Mouse (Mus musculus) liver, embryonic 16.5 days (tissue): ENCODE results near the gene Chchd1. TPM values are rescaled to one million over a fixed set of nuclear protein-coding genes. Genes with fewer than 3 reads are reported as not detected.

ENCODE experiments used
- ATAC-seq: fragments of 200-750 bp; cut with Nextera tagmentation; 2 replicates; pipeline ENCODE4 v1.8.0; 2017; ENCODE audit warnings: low read depth, mild to moderate bottlenecking, moderate number of reproducible peaks, moderate library complexity
- H3K27ac ChIP-seq: fragments of 300-500 bp; sonication (generic); 2 replicates; pipeline ENCODE4 v1.5.1; 2014; ENCODE audit warnings: mild to moderate bottlenecking, low read length
- H3K27me3 ChIP-seq: fragments of 300-500 bp; sonication (generic); 2 replicates; pipeline ENCODE4 v1.6.1; 2014; ENCODE audit warnings: low read depth, low read length, mixed read lengths; ENCODE audit not compliant: control insufficient read depth, insufficient read depth
- H3K36me3 ChIP-seq: fragments of 300-500 bp; sonication (generic); 2 replicates; pipeline ENCODE4 v1.6.1; 2014; ENCODE audit warnings: mild to moderate bottlenecking; ENCODE audit not compliant: control insufficient read depth, insufficient read depth
- H3K4me1 ChIP-seq: fragments of 300-500 bp; sonication (generic); 2 replicates; pipeline ENCODE4 v1.6.1; 2014; ENCODE audit warnings: low read depth, low read length, mixed read lengths; ENCODE audit not compliant: control insufficient read depth
- H3K4me2 ChIP-seq: fragments of 300-500 bp; sonication (generic); 2 replicates; pipeline ENCODE4 v1.6.1; 2014; ENCODE audit warnings: low read depth, low read length, mixed read lengths
- H3K4me3 ChIP-seq: fragments of 300-500 bp; sonication (generic); 2 replicates; pipeline ENCODE4 v1.5.1; 2014; ENCODE audit warnings: low read depth, mild to moderate bottlenecking, low read length
- H3K9ac ChIP-seq: fragments of 300-500 bp; sonication (generic); 2 replicates; pipeline ENCODE4 v1.6.1; 2014; ENCODE audit warnings: low read depth, low read length
- H3K9me3 ChIP-seq: fragments of 300-500 bp; sonication (generic); replicated peaks from 2 replicates; pipeline ENCODE4 v1.6.1; 2016; ENCODE audit warnings: low read length; ENCODE audit not compliant: control insufficient read depth
- WGBS: fragments of 180-500 bp; shearing (Covaris S2); extraction: QIAGEN DNeasy Blood & Tissue Kit; methylation state at CpG from one replicate; pipeline ENCODE4 v1.1.7; 2014; ENCODE audit not compliant: insufficient replicate concordance; 5-methylcytosine and 5-hydroxymethylcytosine counted together
- polyA plus RNA-seq: library from polyadenylated mRNA; unstranded; fragments of >200 nt; fragmentation: Nextera tagmentation; extraction: Ambion mirVana; gene quantifications from 2 replicates; pipeline ENCODE4 v1.2.1, GENCODE M21; 2015

Chchd1 gene
- polyA plus RNA-seq, 1 experiment from 2014 or later = 80.3 TPM

DNA sequence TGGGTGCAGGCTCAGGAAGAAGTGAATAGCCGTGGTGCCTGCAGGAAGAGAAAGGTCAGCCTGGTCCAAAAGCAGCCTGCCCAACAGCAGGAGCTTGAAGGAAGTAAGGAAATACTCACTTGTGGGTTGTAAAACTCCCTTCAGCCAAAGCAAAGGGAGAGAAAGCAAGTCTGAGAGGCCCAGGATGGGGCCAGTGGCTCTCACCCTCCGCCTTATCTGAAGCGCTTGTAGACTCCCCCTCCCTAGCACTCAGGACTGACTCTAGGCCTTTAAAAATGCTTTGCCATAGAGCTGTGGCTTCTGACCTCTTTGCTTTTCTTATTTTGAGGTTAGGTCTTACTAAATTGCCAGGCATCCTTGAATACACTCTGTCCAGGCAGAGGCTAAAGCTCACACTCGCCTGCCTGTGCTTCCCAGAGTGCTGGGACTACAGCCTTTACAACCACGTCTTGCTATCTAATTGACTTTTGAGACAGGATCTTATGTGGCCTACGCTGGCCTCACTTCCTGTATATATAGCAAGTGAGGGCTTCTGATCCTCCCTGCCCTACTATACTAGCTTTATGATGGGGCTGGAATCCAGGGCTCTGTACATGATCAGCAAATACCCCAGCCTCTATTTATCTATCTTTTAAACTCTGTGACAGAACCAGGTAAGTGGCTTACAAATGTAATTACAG, 23.0 kb downstream of the Chchd1 start:
- Histone ChIP-seq H3K4me2 (peak overlapping the region; percentile 22), H3K27ac (peak overlapping the region; percentile 11), H3K36me3 (peaks cover 67% of the 10 kb centered on the region), H3K4me1 (peaks cover 13% of the 10 kb centered on the region), H3K4me3 (no peak overlapping the region), H3K27me3 (no peaks in the 10 kb centered on the region), H3K9ac (peak overlapping the region; percentile 38; the same call in 1 of the 2 replicates), H3K9me3 (no peaks in the 10 kb centered on the region)
- WGBS = 33% methylated on average over 6 of the region's 6 CpGs
- ATAC-seq = peak; percentile 56

DNA sequence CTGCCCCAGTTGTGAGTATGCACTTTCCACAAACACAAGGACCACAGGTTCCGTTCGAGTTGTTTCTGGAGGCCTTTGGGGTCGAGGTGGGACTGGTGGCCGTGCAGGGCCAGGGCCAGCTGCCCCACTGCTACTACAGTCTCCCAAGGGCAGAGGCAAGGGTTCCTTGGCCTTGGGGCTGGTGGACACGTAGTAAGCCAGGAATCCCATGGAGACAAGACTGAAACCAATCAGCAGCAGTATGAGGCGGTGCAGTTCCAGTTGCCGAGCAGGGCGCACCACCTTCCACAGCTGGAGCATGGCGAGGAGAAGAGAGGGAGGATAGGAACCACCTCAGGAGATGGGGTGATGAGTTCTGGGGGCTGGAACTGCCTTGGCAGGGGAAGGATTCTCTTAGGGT, 27.1 kb downstream of the Chchd1 start:
- Histone ChIP-seq H3K9me3 (no peaks in the 10 kb centered on the region), H3K36me3 (peaks cover 38% of the 10 kb centered on the region), H3K4me2 (no peak overlapping the region), H3K27ac (no peak overlapping the region), H3K27me3 (no peaks in the 10 kb centered on the region), H3K4me3 (no peak overlapping the region), H3K9ac (no peak overlapping the region), H3K4me1 (peaks cover 30% of the 10 kb centered on the region)
- WGBS = 88% methylated on average over 9 of the region's 9 CpGs
- no peak for ATAC-seq

DNA sequence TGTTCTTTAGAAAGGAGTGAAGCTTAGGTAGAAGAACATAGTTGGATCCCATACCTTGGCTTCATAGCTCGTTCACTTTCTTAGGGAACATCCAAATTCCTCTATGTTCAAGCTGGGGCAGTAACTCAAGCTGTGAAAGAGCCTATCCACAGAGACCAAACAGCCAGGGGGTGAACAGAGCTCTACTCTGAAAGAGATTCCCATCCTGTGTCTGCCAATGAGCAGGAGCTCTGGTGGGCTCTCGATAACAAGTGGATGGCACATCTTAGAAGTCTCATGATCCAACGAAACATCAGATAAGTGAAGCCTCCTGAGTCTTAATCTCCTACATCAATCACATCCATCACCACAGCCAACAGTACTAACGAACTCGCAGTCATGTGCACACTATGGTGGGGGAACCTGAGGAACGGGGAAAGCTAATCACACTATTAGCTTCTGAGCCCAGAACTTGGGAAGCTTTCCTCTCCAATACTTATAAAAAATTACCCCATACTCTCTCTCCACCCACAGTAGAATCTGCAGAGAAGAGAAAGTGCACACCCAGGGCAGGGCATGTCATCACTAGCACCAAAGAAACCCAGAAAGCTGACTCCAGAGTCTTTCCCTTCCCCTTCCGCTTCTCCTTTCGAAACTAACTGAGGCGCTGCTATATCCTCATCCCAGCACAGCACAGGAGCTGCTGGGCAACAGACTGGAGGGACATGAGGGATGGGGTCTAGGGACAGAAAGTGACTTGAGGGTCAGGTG, 28.2 kb downstream of the Chchd1 start:
- peaks cover 22% of the 10 kb centered on the region for H3K4me1 ChIP-seq
- H3K9me3 ChIP-seq = no peaks in the 10 kb centered on the region
- no peak overlapping the region for H3K9ac ChIP-seq
- peaks cover 33% of the 10 kb centered on the region for H3K36me3 ChIP-seq
- H3K27me3 ChIP-seq = no peaks in the 10 kb centered on the region
- H3K4me2 ChIP-seq = no peak overlapping the region
- no peak overlapping the region for H3K4me3 ChIP-seq
- no peak for ATAC-seq
- 75% methylated on average over 9 of the region's 9 CpGs for WGBS
- no peak overlapping the region for H3K27ac ChIP-seq

DNA sequence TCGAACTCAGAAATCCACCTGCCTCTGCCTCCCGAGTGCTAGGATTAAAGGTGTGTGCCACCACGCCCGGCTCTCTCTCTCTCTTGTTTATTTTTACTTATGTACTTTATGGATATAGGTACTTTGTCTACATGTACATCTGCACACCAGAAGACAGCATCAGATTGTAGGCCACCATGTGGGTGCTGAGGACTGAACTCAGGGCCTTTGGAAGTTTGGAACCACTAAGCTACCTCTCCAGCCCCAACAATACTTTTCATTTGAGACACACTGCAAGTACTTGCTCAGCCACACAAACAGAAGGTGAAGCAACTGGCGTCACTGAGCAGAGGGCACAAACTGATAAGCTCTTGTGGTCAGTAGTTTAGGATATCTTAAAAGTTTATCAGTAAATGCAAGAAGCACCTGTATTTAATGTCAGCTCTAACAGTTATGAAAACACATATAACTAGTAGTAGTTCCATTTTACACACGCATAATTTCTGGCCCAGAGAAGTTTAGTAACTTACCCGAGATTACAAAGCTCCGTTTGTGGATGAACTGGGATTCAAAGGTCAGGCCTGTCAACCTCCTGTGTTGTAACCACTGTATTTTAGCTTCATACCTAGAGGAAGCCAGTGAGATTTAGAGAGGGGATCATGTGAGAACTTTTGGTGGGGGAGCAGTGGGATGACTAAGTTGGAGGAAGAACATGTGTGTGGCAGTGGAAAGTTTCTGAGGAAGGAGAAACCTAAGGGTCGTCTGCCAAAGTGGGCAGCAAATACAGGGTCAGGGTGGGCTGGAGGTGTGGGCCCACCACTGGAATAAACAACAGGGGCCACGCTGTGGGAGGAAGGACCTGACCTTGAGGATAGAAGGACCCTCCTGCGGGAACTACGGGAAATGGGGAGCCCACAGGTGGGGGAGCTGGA, 30.5 kb downstream of the Chchd1 start:
- peak; percentile 25 for ATAC-seq
- H3K4me2 ChIP-seq = peak overlapping the region; percentile 77
- H3K9me3 ChIP-seq = no peaks in the 10 kb centered on the region
- peaks cover 32% of the 10 kb centered on the region for H3K4me1 ChIP-seq
- H3K27me3 ChIP-seq = no peaks in the 10 kb centered on the region
- H3K36me3 ChIP-seq = peaks cover 17% of the 10 kb centered on the region
- H3K4me3 ChIP-seq = peak overlapping the region; percentile 84
- H3K9ac ChIP-seq = peak overlapping the region; percentile 91
- H3K27ac ChIP-seq = peak overlapping the region; percentile 86
- WGBS = 15% methylated on average over 12 of the region's 12 CpGs

DNA sequence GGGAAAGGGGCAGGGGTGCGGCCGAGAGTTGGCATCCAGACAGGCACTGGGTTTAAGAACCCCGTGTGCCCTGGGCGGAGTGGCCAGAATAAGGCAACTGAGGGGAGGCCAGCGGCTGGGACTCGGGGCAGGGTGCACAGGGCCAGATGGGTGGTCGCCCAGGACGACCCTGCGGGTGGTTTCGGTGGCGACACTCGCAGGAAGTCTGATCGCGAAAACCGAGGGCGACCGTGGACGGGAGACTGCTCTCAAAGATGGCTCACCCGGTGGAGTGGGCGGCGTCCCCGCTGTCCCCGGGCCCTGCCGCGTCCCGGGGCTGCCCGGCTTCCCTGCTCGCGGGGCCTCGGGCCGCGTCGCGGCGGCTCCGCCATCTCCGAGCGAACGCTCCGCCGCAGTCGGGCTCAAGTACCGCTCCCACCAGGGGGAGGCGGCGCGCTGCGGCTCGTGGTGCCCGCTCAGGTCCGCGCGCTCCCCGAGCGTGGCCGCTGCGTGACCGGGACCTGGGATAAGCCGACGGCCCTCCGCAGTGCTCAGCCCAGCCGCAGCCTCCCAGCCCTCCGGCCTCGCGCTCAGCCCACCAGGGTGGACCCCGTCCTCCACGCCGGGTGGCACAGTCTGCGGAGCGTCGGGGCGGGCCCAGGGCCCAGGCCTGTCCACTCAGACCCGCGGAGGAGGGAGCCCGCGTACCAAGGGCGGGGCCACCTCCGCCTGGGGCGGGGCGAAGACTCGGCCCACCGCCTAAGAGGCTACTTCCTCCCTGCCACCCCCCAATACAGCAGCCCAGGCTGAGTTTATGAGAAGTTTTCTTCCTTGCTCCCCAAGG, 31.4 kb downstream of the Chchd1 start, which contains the start of gene Ndst2:
TSS of gene Ndst2 (minus strand) at position 611 of the 823 bp plus-strand sequence.
- Histone ChIP-seq H3K4me1 (peaks cover 32% of the 10 kb centered on the region), H3K27me3 (no peaks in the 10 kb centered on the region), H3K27ac (peak within 1 kb of the TSS; percentile 86), H3K9ac (peak within 1 kb of the TSS; percentile 91), H3K4me3 (peak within 1 kb of the TSS; percentile 84), H3K36me3 (peaks cover 10% of the 10 kb centered on the region), H3K4me2 (peak within 1 kb of the TSS; percentile 77), H3K9me3 (no peaks in the 10 kb centered on the region)
- ATAC-seq = peak; percentile 98
- WGBS = under 1% methylated on average over 75 of the region's 81 CpGs

DNA sequence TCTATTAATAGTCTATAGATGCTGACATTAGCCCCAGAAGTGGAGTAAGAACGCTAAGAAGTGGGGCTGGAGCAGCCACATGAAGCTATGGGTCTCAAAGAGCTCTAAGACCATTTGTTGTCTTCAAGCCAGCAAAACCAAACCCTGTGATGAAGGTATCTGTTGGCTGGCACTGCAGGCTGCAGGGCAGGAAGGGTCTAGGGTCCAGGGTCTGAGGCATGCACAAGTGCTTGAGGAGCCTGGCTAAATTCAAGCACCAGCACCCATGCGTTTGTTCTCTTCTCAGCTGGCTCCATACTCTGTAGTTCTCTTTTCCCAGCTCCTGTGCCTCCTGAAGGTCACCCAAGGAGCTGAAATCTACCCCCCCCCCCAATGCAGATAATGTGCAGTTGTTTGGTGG, 32.2 kb downstream of the Chchd1 start:
- Histone ChIP-seq H3K4me2 (peak overlapping the region; percentile 77; the same call in 1 of the 2 replicates), H3K9me3 (no peaks in the 10 kb centered on the region), H3K4me1 (peaks cover 32% of the 10 kb centered on the region), H3K27ac (peak overlapping the region; percentile 86), H3K36me3 (peaks cover under 1% of the 10 kb centered on the region), H3K9ac (no peak overlapping the region; the same call in 1 of the 2 replicates), H3K27me3 (no peaks in the 10 kb centered on the region), H3K4me3 (peak overlapping the region; percentile 84; the same call in 1 of the 2 replicates)
- no peak for ATAC-seq
- WGBS = 45% methylated on average over 2 of the region's 2 CpGs

DNA sequence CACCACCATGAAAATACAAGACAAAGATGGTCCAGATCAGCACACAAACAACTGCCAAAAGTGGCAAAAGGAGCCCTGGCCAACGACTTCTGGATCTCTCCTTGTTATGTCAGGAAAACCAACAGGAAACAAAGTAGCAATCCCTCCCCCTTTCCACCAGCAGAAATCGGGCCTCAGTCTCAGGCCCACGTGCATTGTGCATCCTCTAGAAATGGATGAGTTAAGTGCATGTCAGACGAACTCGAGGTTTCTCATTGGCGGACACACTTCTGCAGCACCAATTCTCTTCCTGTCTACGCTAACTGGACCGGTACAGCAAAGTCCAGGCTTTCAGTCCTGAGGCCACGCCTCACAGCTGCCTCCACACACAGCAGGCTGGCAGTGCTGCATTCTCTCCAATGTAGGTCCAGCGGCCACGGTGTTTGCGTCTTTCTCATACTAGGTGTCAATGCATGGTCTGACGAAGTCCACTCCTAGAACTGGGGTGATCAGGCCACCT, 33.1 kb downstream of the Chchd1 start:
- no peak overlapping the region for H3K4me2 ChIP-seq
- no peaks in the 10 kb centered on the region for H3K9me3 ChIP-seq
- WGBS = 68% methylated on average over 13 of the region's 13 CpGs
- H3K4me1 ChIP-seq = peaks cover 32% of the 10 kb centered on the region
- H3K27me3 ChIP-seq = no peaks in the 10 kb centered on the region
- no peak overlapping the region for H3K27ac ChIP-seq
- ATAC-seq = no peak
- no peak overlapping the region for H3K4me3 ChIP-seq
- H3K36me3 ChIP-seq = no peaks in the 10 kb centered on the region; the same call in 1 of the 2 replicates
- no peak overlapping the region for H3K9ac ChIP-seq

DNA sequence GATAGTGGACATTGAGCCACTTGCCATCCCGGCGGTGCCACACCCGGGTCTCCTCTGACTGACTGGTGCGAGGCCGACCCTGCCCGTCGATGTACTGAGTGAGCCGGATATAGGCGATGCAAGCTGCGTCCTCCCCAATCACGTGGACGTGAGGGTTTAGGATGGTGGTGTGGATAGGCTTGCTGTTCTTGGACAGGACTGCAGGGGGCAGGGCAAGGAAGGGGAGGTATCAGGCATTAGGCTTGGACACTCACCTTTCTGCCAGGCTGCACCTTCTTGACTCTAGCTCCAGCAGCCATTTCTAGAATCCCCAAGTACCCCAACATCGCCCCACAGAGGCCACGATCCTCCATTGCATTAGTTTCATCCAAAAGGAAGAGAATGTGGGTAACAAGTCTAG, 34.5 kb downstream of the Chchd1 start:
- no peak overlapping the region for H3K9ac ChIP-seq
- H3K27me3 ChIP-seq = no peaks in the 10 kb centered on the region
- WGBS = 47% methylated on average over 14 of the region's 14 CpGs
- no peak overlapping the region for H3K4me3 ChIP-seq
- no peak for ATAC-seq
- H3K27ac ChIP-seq = no peak overlapping the region
- peaks cover 21% of the 10 kb centered on the region for H3K4me1 ChIP-seq
- 0 out of 2 replicates have a peak overlapping the region, but pooled peaks have one; percentile 19 for H3K4me2 ChIP-seq
- no peaks in the 10 kb centered on the region for H3K9me3 ChIP-seq
- no peaks in the 10 kb centered on the region; the same call in 1 of the 2 replicates for H3K36me3 ChIP-seq
